Mouse (Mus musculus) cerebellum, adult 11 months (tissue): ENCODE measurements around the gene Itgb1bp2.

Experiments used
- DNase-seq: peaks from one replicate; pipeline ENCODE4 v3.0.0; 2022

Gene Itgb1bp2

GRCm38 (mm10) chrX:101448886-101449475, at the start of gene Itgb1bp2:
TSS of gene Itgb1bp2 (plus strand) at chrX:101449088.
- no peak for DNase-seq

- peak; percentile 60 for DNase-seq
These were observed 29.8 kb upstream of the Itgb1bp2 start for GRCm38 (mm10) chrX:101418946-101419724.

DNA sequence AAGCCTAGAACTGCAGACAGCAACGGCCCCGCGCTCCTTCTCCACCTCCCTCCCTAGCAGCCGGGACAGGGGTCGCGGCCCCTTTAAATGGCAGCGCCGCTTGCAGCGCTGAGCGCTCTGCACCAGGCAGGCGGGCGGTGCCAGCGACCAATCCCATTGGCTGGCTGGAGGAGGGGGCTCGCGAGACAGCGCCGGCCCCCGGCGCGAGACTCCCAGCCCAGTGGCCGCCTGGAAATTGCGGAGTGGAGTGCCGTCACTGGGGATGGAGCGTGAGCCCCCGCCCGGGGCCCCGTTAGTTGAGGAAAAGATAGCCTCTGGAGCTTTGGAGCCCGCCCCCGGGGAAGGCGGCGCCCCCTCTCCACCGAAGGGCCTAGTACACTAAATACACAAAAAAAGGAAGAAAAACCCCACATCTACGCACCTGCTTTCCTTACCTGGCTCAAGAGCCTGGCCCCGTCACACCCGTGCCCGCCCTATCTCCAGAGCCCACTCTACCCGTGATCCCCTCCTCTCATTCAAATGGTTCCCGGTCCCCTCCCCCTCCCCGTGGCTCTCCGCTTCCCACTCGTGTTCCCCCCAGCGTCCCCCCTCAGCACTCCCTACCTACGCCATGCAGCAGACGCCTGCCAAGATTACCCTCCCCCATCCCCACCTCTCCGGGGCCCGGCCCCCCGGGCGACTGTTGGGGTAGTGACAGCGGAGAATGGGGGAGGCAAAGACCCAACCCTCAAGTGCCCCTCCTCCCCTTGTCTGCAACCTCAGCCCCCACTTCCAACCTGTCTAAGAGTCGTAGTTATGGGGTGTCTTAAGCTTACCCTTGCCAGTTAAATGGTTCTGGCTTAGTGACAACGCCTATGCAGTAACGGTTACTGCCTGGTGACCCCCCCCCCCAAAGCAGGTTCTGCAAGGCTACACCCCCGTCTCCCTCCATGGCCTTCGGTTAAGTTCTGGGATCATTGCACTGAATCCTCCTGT, 28.9 kb upstream of the Itgb1bp2 start:
- DNase-seq: peak; percentile 83

- DNase-seq: no peak
These were observed 28.2 kb upstream of the Itgb1bp2 start, which contains the start of gene Zmym3 for GRCm38 (mm10) chrX:101420700-101421095. TSS of gene Zmym3 (minus strand) at chrX:101420849.

DNA sequence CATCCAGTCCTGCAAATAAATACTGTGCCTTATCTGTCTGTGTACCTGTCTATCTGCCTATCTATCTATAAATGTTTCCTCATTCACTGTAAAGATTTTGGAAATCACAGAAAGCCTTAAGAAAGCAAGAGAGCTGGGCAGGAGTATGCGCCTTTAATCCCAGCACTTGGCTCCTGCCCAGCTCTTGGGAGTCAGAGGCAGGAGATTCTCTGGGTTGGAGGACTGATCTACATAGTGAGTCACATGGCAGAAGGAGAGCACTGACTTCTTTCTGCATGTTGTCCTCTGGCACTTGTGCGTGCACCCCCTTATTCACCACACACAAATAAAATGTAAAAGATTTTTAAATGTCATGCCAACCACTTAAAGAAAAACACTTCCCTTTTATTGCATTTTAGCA, 25.4 kb upstream of the Itgb1bp2 start:
- DNase-seq: no peak

DNA sequence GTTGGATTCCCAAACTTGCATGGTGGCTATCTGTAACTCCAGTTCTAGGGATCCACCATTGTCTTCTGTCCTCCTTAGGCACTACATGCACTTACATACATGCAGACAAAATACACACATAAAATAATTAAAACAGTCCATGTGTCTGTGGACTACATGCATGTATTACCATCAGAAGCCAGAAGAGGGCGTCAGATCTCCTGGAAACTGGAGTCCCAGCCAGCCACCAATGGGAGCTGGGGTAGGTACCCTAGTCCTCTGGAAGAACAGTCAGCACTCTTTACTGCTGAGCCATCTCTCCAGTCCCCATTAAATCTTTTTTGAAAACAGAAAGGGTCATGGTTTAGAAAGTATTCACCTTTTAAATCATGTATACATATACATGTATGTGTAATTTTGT, 21.1 kb upstream of the Itgb1bp2 start:
- DNase-seq: no peak

DNA sequence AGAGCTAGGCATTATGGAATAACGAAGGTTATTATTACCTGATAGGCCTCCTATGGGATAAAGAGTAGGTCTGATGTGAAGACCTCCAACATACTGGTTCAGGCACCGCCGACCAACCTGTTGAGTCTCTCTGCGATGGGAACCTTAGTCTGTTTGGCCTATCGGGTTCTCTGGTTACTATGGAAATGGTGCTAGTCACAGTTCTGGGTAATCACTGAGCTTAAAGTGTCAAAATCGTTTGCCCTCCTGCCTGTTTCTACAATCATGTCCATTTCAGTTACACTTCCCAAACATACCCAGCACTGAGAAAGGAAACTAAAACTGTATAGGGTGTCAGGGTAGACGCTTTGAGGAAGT, 20.1 kb upstream of the Itgb1bp2 start:
- peak; percentile 10 for DNase-seq

DNA sequence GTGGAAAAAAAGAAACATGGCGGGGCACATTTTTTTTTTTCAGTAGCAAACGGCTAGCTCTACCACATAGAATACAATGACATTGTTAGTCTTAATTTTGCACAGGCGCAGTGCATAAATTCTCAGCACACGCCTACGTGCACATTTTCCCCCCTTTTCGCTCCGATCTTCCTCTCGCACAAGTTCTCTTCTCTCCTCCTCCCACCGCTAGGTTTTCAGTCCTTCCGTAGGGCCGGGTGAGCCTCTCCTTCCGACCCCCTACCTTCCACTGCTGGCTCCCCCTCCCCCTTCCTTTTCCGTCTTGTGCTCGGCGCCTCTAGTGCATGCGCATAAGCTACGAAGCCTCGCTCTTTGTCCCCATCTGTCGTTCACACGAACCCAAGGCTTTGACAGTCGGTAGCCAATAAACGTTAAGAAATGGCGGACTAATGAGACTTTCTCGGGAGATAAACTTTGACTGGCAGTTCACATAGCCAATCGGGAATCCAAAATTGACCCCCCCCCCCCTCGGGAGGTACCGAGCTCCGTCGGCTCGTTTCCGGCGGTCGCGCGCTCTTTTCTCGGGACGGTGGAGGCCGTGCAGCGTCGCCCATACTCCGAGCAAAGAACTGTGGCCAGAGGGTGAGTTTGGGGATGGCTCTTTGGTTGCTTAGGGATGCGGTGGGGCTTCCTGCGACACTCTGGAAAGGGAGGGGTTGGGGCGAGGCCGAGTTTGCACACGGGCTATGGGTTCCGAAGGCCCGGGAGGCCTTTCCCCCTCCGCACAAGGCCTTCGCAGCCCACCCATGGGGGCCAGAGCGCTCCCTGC, 19.5 kb upstream of the Itgb1bp2 start, which contains the start of gene Nono:
Gene Nono (plus strand): TSS at position 177 of the 808 bp plus-strand sequence.
- peak; percentile 76 for DNase-seq

DNA sequence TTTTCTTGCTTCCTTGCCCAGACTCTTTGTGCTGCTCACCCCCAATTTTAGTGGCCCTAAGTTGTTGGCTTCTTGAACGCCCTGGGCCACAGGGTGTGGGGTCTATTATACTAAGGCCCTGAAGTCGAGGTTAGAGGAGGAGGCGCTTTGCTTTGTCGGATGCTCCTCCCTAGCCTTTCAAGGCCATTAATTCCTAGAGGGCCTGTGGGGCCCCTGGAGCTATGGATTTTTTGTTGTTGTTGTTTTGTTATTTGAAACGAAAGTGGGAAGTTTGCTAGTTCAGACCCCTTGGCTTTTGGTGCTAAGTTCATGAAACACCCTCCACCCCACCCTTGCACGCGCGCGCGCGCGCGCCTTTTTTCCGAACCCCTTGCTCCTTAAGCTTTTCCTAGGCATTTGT, 18.9 kb upstream of the Itgb1bp2 start:
- DNase-seq: no peak

- no peak for DNase-seq
These were observed 2.3 kb downstream of the Itgb1bp2 start for GRCm38 (mm10) chrX:101451147-101451546.

DNA sequence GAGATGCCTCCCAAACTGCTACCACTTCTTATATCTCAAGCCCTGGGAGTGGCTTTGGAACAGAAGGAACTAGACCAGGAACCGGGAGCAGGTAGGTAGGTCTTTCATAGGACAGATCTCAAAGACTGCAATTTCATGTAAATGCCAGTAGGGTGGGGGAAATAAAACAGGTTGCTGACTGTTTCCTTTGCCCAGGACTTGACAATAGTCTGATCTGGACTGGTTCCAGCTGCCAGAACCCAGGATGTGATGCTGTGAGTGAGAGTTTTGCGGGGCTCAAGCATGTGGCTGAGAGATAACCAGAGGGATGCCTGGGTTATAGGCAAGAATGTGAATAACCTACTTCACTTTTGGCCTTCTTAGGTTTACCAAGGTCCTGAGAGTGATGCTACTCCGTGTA, 2.7 kb downstream of the Itgb1bp2 start:
- DNase-seq: no peak

DNA sequence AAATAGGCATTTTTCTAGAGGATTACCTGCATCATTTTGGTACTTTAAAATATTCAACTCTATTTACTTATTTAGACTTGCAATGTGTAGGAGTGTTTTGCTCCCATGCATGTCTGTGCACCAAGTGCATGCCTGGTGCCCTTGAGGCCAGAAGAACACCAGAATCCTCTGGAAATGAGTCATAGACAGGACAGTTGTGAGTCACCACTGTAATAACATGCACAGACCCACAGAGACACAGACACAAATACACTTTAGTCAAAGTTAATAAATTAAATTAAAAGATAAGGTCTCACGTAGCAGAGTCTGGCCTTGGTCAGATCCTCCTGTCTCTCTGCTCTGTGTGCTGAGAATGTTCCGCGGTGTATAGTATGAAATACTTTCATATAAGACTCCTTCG, 23.3 kb downstream of the Itgb1bp2 start:
- DNase-seq: no peak

GRCm38 (mm10) chrX:101481604-101482350, 32.9 kb downstream of the Itgb1bp2 start:
- no peak for DNase-seq

- peak; percentile 39 for DNase-seq
These were observed 37.7 kb downstream of the Itgb1bp2 start for GRCm38 (mm10) chrX:101486487-101487152.
